Mouse (Mus musculus) embryo, embryonic 11.5 days (tissue): ENCODE measurements around the gene Ebf1.

Source experiments
- DNase-seq: peaks from one replicate; pipeline ENCODE4 v3.0.0-alpha.2; 2012; ENCODE audit warnings: low read depth, low spot score

Gene Ebf1

DNA sequence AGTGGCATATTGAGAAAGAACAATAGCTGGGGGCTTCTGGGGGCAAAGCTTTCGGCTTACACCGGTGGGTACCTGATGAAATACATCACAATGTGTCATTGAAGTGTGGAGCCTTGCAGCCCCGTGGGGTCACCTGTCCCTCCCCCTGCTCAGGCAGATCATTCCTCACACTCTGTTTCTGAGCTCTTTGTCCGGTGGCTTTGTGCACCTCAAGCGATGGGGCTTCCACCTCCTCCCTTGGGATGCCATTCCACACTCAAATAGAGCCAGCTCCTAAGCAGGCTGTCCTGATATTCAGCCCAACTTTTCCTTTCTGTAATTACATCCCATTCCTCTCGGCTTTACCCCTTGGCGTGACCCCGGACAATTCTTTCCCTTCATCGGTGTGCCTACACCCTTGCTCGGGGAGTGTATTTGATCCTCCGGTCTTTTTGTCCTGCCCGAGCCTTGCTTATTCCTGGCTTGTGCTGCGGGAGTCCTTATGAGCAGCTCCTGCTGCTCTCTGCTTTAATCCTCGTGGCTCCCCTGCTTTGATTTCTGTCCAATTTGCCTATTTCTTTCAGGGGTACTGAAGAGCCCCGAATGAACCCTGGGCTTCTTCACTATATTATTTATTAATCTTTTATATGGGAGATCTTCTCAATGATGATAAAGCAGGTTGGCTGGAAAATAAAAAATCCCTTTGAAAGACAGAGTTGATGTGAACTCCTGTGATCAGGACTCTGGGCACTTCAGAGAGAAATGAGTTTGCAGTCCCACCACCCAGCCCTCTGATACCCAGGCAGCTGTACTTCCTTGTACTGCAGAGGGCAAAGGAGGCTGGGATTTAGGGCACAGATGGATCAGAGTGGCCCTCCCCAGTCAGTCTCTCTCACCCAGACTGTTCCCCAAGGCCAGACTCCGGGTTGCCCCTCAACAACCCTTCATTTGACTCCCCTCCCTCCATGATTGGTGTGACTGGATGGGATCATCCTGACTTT, 160.5 kb downstream of the Ebf1 start:
- DNase-seq: no peak

DNA sequence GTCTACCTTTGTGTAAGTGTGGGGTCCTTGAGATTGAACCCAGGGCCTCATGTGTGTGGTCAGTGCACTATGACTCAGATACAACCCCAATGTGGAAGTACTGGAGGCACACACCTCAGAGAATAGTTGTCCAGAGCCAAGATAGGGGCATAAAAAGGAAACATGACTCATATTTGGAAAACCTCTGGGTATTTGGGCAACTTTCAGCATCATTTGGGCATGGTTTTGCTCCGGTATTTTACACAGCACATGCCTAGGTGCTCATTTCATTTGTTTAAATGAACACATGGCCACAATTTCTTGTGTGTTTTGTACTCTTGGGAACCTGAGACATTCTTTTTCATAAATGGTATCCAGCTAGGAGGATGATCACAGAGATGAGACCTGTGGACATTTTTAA, 161.9 kb downstream of the Ebf1 start:
- no peak for DNase-seq

DNA sequence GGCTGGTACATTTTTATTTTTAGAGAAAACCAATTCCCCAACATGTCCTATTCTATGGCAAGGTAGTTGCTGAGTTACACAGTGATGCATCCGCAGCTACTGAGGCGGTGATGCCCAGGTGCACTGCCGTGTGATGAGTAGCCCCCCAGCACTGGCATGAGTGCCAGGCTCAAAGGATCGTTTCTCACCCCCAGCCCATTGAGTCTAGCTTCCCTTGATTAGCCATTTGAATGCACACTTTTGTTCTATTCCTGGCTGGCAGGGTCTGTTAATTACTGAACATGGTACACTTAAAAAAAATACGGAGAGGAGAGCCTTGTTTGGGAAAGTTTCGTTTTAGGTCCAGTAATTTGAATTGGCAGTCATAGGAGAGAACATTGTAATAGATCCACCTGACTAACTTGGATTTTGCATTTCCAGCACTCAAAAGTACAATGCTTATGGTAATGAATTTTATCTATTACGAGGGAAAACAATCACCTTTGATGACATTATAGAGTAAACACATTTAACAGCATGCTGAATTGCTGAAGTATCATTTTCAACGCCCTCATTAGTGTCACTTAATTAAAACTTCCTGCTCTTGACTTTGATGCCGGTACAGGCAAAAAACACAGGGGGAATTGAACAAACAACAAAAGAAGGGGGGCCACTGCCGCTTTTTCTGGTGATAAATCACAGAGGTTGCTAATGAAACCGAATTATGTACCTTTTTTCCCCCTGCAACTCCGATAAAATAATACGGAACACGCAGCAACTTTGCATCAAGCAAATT, 167.3 kb downstream of the Ebf1 start:
- no peak for DNase-seq

DNA sequence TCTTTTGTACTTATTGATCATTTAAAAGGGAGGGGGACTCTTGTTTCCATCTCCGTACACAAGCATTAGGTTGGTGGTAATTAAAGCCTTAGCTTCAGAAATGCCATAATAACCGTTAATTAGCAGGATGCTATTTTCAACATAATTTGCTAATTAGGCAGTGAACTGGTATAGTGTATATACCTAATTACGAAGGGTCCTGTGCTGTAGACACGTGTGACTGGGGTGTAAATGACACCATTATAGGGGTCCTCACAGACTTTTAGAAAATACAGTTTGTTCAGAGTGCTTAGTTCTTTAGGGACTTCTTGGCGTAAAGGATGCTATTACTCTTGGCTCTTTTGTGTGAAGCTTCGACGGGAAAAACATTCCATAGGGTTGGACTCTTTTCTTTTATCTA, 167.9 kb downstream of the Ebf1 start:
- no peak for DNase-seq

DNA sequence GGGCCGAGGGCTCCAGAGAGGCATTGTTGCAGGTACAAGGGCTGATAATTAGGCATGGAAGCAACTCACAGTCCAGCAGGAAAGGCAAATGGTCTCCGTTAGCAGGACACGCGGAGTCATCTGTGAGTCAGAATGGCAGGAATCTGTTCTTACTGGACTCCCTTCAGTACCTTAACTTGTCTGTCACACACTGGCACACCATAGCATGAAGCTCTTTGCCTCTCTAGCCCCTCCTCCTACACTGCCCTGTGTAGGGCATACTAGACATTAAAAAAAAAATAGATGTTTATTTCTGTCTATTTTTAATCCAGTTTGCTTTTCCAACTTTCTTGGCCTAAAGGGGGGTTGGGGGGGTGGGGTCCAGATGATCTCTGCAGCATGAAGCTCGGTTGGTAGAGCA, 168.4 kb downstream of the Ebf1 start:
- no peak for DNase-seq

DNA sequence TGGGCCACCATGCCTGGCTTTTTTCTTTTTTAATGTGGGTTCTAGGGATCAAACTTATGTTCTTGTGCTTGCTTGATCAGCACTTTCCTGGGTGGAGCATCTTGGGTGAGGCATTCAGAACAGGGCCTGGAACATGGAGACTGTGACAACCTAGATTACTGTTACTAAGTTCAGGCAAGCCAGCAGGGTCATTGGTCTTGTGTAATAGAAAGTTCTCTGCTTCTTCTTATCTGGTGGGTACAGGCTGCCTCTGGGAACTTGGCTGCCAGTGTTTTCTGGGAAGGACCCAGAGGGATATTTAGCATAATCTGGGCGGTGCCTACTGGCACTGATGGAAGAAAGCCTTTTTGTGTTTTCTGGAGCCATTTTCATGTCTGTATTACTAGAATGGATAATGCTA, 170.9 kb downstream of the Ebf1 start:
- DNase-seq: no peak

DNA sequence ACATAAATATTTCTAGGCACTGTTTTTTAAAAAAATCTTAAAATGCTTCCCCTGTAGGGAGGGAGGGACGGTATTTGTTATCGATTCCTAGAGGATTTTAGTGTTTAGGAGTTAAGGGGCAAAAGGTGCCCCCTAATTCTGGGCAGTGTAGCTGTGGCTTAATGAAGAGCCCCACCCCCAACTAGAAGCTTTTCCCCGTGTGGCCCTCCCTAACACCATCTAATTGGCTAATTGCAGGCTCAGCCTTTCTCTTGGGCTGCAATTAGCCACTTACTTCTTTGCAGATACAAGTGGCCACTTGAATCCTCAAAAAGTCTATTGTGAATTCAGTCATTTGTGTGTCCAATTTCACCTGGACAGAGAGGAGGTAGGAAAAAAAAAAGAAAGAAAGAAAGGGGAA, 175.7 kb downstream of the Ebf1 start:
- no peak for DNase-seq

DNA sequence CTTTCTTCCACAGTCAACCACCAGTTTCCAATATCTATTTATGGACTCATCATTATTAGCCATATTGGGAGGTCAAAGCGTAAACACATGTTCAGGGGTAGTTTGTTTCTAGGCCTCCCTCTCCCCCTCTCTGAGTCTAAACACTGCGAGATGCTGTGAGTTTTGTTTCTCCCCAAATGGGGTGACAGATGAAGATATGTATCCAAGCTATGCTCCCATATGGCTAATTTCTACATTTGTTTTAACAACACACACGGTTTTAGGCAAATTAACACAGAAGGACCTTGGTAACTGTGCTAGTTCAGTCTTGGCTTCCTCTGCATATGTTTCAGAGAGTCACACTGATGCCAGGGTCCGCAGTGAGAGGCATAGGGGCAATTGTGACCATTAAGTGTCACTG, 177.8 kb downstream of the Ebf1 start:
- no peak for DNase-seq

- DNase-seq: no peak
Observed at GRCm38 (mm10) chr11:44795767-44796166, 178.7 kb downstream of the Ebf1 start.

- no peak for DNase-seq
Observed at GRCm38 (mm10) chr11:44798270-44798669, 181.2 kb downstream of the Ebf1 start.

GRCm38 (mm10) chr11:44804046-44804445, 186.9 kb downstream of the Ebf1 start:
- DNase-seq: no peak

- DNase-seq: no peak
Observed at GRCm38 (mm10) chr11:44806589-44806988, 189.5 kb downstream of the Ebf1 start.

DNA sequence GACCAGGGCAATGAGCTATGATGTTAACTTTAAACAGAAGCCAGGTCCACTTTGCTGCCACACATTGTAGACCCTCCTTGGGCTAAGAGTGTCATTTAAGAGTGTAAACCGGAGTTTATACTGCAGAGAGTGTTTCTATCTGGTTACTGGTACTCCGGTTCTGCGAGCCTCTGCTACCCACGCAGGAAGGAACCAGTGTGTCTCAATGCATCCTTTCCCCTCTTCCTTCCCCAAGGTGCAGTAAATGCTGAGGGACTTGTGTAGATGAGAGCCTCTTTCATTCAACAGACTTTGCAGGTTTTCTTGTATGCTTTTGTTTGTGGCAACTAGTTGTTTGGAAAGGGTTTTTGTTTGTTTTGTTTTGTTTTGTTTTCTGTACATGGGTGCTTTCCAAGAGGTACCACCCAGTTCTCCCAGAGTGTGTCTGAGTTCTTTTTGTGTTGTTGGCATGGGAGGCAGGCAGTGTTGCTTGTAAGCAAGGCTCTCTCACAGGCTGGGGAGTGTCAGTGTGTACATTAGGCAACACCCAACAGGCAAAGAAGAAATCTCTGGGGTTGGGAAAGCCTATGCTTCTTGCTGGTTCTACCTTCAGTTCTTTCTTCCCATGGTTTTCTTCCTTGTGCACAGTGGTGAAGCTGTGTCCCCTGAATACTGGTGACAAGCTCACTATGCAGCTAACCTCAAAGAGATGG, 191.9 kb downstream of the Ebf1 start:
- no peak for DNase-seq

DNA sequence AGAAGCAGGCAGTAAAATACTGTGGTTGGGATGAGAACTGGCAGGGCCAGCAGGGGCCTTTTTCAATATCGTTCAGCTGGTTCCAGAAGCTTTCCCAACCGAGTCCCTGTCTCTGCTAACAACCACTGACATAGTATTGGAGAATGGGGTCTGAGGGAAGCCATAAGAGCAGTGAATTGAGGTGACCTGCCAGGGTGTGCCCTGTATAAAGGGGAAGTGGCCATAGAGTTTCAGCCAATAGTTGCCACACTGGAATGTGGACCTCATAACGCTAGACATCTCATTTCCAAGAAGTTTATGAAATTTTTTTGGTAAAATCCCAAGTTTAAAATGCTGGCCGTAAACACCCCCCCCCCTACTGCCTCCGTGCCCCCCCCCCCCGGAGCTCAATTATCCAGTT, 193.9 kb downstream of the Ebf1 start:
- DNase-seq: no peak

GRCm38 (mm10) chr11:44812193-44812746, 195.2 kb downstream of the Ebf1 start:
- no peak for DNase-seq

DNA sequence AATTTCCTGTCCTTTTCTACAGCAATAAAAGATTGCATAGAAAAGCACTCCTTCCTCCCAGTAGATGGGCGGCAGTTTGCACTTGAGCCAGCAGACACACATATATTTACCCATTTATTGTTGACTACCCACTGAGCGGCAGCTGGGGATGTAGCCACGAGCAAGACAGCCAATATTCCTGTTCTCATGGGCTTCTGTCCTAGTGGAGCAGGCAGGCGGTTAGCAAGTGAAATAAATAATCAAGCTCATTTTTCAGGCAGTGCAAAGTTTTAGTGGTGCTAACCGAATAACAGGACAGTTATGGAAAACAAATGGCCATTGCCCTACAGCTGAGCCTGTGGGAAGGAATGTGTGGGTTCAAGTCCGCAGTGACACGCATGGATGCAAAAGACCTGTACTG, 196.4 kb downstream of the Ebf1 start:
- DNase-seq: no peak

DNA sequence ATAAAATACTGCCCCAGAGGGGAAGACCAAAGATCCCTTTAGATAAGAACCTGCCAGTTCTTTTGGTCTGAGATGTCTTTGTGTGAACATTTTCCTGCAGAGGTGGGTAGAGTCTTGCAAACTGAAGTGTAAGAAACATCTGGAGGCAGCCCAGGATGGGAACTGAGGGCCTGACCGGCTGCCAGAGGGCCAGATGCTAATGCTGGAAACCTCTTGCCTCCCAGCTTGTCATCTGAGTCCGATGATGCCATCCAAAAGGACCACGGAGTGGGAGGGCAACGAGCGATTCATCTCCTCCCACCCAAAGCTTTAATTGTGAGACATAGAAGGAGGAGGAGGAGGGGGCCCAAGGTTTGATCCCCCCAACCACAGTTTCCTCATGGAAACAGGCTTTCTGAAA, 197.7 kb downstream of the Ebf1 start:
- no peak for DNase-seq

DNA sequence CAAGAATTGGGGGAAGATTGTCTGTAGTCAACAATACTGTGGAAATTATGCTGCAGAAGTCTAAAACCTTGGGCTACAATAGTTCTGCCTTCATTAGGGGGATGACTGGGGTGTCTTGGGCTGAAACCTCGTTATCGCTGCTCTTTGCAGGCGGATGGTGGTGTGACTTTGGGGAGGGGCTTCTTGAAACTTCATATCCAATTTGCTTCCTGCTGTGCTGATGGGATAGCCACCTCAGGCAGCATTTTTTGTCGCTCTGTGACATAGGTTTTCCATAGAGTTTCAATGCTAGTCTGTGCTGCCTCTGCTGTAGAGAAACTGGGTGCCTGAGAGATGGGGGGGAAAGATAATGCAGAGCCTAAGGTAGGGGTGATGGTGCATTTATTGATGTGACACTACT, 198.9 kb downstream of the Ebf1 start:
- DNase-seq: no peak

DNA sequence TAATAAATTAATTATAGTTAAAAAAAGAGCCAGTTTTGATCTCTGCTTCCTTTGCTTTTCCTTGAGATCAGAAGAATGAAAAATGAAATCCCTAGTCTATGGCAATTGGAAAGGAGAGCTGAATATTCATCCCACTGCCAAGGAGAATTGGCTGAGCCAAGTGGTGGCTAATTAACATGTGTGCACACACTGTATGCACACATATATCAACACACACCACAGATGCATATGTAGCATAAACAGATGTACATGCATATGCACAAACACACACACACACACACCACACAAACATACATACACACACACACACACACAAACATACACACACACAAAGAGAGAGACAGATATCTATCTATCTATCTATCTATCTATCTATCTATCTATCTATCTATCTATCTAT, 205.2 kb downstream of the Ebf1 start:
- no peak for DNase-seq

GRCm38 (mm10) chr11:44832227-44832939, 215.3 kb downstream of the Ebf1 start:
- no peak for DNase-seq

DNA sequence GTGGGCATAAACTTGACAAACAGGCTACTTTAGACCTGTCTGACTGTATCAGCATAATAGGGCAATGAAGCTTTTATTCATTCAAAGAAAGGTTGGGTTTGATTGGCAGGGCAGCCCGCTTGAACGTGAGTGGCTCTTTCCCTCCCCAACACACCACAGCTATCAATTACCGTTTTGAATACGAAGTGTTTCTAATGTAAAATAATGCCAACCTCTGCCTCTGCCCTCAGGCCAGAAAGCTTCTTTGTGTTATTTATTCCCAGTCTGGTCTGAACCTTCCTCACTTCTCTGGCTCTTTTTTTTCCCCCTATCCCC, 215.8 kb downstream of the Ebf1 start:
- DNase-seq: no peak
